Mouse (Mus musculus) C2C12 (cell line): ENCODE results near the gene Cdh4.

Experiments used
- CEBPB ChIP-seq: IDR thresholded peaks from one replicate; pipeline ENCODE4 v1.6.1; 2011; ENCODE audit warnings: low read depth, mild to moderate bottlenecking, control low read depth, moderate library complexity
- CTCF ChIP-seq: IDR thresholded peaks from one replicate; pipeline ENCODE4 v1.5.1; 2011; ENCODE audit not compliant: control insufficient read depth, insufficient read depth, insufficient read length
- MAX ChIP-seq: IDR thresholded peaks from one replicate; pipeline ENCODE4 v1.6.1; 2011; ENCODE audit warnings: mild to moderate bottlenecking, control low read depth
- MYOD1 ChIP-seq: IDR thresholded peaks from one replicate; pipeline ENCODE4 v1.6.1; 2011; ENCODE audit warnings: low read depth; ENCODE audit not compliant: control insufficient read depth, insufficient read length
- MYOG ChIP-seq: IDR thresholded peaks from one replicate; pipeline ENCODE4 v1.6.1; 2011; ENCODE audit not compliant: control insufficient read depth, insufficient read length; ENCODE audit errors: extremely low read depth
- USF1 ChIP-seq: IDR thresholded peaks from one replicate; pipeline ENCODE4 v1.6.1; 2011; ENCODE audit warnings: low read depth, mild to moderate bottlenecking, control low read depth, moderate library complexity

DNA sequence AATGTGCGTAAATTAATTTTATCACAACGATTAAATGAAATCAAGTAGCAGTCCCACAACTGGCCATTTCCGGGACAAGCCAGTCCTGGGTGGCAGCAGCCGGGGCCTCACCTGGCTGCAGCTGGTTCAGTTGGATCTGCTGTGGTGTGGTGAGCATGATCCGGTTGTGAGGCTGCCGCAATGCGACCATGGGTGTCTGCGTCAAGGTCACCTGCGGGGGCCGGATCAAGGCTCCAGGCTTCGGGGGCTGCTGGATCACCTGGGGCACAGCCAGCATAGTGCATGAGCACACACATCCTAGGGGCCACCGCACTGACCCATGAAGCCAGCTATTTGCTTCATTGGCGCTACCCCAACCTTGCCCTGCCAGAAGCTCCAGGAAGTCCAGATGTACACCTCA lies 486.9 kb downstream of the Cdh4 start:
- TF ChIP-seq CTCF (no peak), MYOD1 (no peak), USF1 (no peak), CEBPB (no peak), MYOG (no peak), MAX (no peak)
